Mouse (Mus musculus): ENCODE measurements around the gene Cog4. TPM values are rescaled to one million over a fixed set of nuclear protein-coding genes. Genes with fewer than 3 reads are reported as not detected.

The Cog4 gene
- polyA plus RNA-seq, 1 experiment from 2014 or later, result 72.1 TPM

DNA sequence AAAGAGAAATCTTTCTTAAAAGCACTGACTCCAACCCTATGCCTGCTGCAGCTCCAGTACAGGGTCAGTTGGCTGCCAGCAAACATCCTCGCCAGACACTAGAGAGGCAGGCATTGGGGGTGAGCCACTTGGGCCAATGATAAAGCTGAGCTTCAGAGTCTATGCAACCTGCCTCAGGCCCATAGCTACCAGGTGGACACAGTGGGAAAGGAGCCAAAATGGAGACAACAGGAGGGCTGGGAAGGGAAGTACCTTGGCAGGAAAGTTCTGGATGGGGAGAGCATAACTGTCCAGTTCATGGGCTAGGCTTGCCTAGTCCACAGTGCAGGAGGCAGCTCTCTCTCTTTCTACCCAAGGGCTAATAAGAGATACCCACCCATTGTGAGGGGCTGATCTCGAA, 46.5 kb downstream of the Cog4 start:
- 98% methylated on average over 2 of the region's 2 CpGs for WGBS
- no peaks in the 10 kb centered on the region for H3K4me1 ChIP-seq (ENCODE audit: control insufficient read depth, insufficient read depth, low read length)
- H3K9ac ChIP-seq (ENCODE audit: low read depth, low read length), result no peak overlapping the region
- H3K9me3 ChIP-seq (replicated peaks; ENCODE audit: control insufficient read depth, low read length, poor library complexity, severe bottlenecking), result no peaks in the 10 kb centered on the region
- no peak overlapping the region for H3K27ac ChIP-seq (ENCODE audit: low read length)
- H3K4me3 ChIP-seq (ENCODE audit: low read depth, low read length), result no peak overlapping the region
- H3K36me3 ChIP-seq (ENCODE audit: control insufficient read depth, insufficient read depth, low read length), result no peaks in the 10 kb centered on the region; the same call in 1 of the 2 replicates
- no peaks in the 10 kb centered on the region for H3K27me3 ChIP-seq (ENCODE audit: control insufficient read depth, insufficient read depth, low read depth, low read length)
- ATAC-seq, result no peak
- H3K4me2 ChIP-seq (ENCODE audit: low read length), result no peak overlapping the region

- peaks cover 4% of the 10 kb centered on the region; the same call in 1 of the 2 replicates for H3K36me3 ChIP-seq (ENCODE audit: control insufficient read depth, insufficient read depth, low read length)
- H3K4me2 ChIP-seq (ENCODE audit: low read length), result no peak overlapping the region
- H3K9ac ChIP-seq (ENCODE audit: low read depth, low read length), result no peak overlapping the region
- ATAC-seq, result no peak
- no peak overlapping the region for H3K27ac ChIP-seq (ENCODE audit: low read length)
- H3K9me3 ChIP-seq (replicated peaks; ENCODE audit: control insufficient read depth, low read length, poor library complexity, severe bottlenecking), result no peaks in the 10 kb centered on the region
- 88% methylated on average over 10 of the region's 10 CpGs for WGBS
- H3K27me3 ChIP-seq (ENCODE audit: control insufficient read depth, insufficient read depth, low read depth, low read length), result no peaks in the 10 kb centered on the region
- H3K4me3 ChIP-seq (ENCODE audit: low read depth, low read length), result no peak overlapping the region
- no peaks in the 10 kb centered on the region for H3K4me1 ChIP-seq (ENCODE audit: control insufficient read depth, insufficient read depth, low read length)
Observed at GRCm38 (mm10) chr8:110894851-110895250, 48.5 kb downstream of the Cog4 start.

- no peak for ATAC-seq
- whole genome bisulfite sequencing, result 86% methylated on average over 8 of the region's 9 CpGs
- Histone ChIP-seq H3K36me3 (ENCODE audit: control insufficient read depth, insufficient read depth, low read length) (0 out of 2 replicates have a peak, but pooled peaks cover 4% of the 10 kb centered on the region), H3K27ac (ENCODE audit: low read length) (no peak overlapping the region), H3K9me3 (replicated peaks; ENCODE audit: control insufficient read depth, low read length, poor library complexity, severe bottlenecking) (no peaks in the 10 kb centered on the region), H3K4me2 (ENCODE audit: low read length) (no peak overlapping the region), H3K27me3 (ENCODE audit: control insufficient read depth, insufficient read depth, low read depth, low read length) (no peaks in the 10 kb centered on the region), H3K4me3 (ENCODE audit: low read depth, low read length) (no peak overlapping the region), H3K4me1 (ENCODE audit: control insufficient read depth, insufficient read depth, low read length) (no peaks in the 10 kb centered on the region), H3K9ac (ENCODE audit: low read depth, low read length) (no peak overlapping the region)
Observed at GRCm38 (mm10) chr8:110895254-110895653, 48.9 kb downstream of the Cog4 start.

GRCm38 (mm10) chr8:110895812-110896211, 49.4 kb downstream of the Cog4 start:
- ATAC-seq, result no peak
- no peaks in the 10 kb centered on the region for H3K9me3 ChIP-seq (replicated peaks; ENCODE audit: control insufficient read depth, low read length, poor library complexity, severe bottlenecking)
- H3K27ac ChIP-seq (ENCODE audit: low read length), result no peak overlapping the region
- no peak overlapping the region for H3K4me2 ChIP-seq (ENCODE audit: low read length)
- 91% methylated on average over 13 of the region's 13 CpGs for WGBS
- H3K4me1 ChIP-seq (ENCODE audit: control insufficient read depth, insufficient read depth, low read length), result no peaks in the 10 kb centered on the region
- no peaks in the 10 kb centered on the region for H3K27me3 ChIP-seq (ENCODE audit: control insufficient read depth, insufficient read depth, low read depth, low read length)
- no peak overlapping the region for H3K9ac ChIP-seq (ENCODE audit: low read depth, low read length)
- no peak overlapping the region for H3K4me3 ChIP-seq (ENCODE audit: low read depth, low read length)
- H3K36me3 ChIP-seq (ENCODE audit: control insufficient read depth, insufficient read depth, low read length), result 0 out of 2 replicates have a peak, but pooled peaks cover 4% of the 10 kb centered on the region

DNA sequence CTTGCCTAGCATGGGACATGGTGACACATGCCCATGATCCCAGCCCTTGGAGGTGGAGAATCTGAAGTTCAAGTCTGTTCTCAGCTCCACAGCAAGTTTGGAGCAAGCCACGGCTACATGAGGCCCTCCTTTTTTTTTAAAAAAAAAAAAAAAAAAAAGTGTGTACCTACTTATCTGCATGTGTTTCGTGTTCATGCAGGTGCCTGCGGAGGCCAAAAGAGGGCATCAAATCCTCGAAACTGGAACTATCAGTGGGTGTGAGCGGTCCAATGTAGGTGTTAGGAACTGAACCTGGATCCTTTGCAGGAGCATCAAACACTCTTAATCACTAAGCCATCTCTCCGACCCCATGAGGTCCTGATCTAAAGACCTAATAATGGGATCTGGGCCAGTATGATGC, 51.1 kb downstream of the Cog4 start:
- 92% methylated on average over 6 of the region's 6 CpGs for WGBS
- H3K9me3 ChIP-seq (replicated peaks; ENCODE audit: control insufficient read depth, low read length, poor library complexity, severe bottlenecking), result no peaks in the 10 kb centered on the region
- ATAC-seq, result no peak
- H3K9ac ChIP-seq (ENCODE audit: low read depth, low read length), result no peak overlapping the region
- no peak overlapping the region for H3K27ac ChIP-seq (ENCODE audit: low read length)
- no peaks in the 10 kb centered on the region for H3K27me3 ChIP-seq (ENCODE audit: control insufficient read depth, insufficient read depth, low read depth, low read length)
- no peak overlapping the region for H3K4me3 ChIP-seq (ENCODE audit: low read depth, low read length)
- 0 out of 2 replicates have a peak, but pooled peaks cover 4% of the 10 kb centered on the region for H3K36me3 ChIP-seq (ENCODE audit: control insufficient read depth, insufficient read depth, low read length)
- no peak overlapping the region for H3K4me2 ChIP-seq (ENCODE audit: low read length)
- peaks cover 5% of the 10 kb centered on the region for H3K4me1 ChIP-seq (ENCODE audit: control insufficient read depth, insufficient read depth, low read length)

- Histone ChIP-seq H3K36me3 (ENCODE audit: control insufficient read depth, insufficient read depth, low read length) (0 out of 2 replicates have a peak, but pooled peaks cover 4% of the 10 kb centered on the region), H3K4me3 (ENCODE audit: low read depth, low read length) (no peak overlapping the region), H3K4me2 (ENCODE audit: low read length) (no peak overlapping the region), H3K27me3 (ENCODE audit: control insufficient read depth, insufficient read depth, low read depth, low read length) (no peaks in the 10 kb centered on the region), H3K9ac (ENCODE audit: low read depth, low read length) (no peak overlapping the region), H3K27ac (ENCODE audit: low read length) (no peak overlapping the region), H3K9me3 (replicated peaks; ENCODE audit: control insufficient read depth, low read length, poor library complexity, severe bottlenecking) (no peaks in the 10 kb centered on the region), H3K4me1 (ENCODE audit: control insufficient read depth, insufficient read depth, low read length) (peaks cover 5% of the 10 kb centered on the region)
- ATAC-seq, result no peak
- WGBS, result 83% methylated on average over 3 of the region's 3 CpGs
Observed at GRCm38 (mm10) chr8:110901056-110901455, 54.7 kb downstream of the Cog4 start.

GRCm38 (mm10) chr8:110901839-110902578, 55.6 kb downstream of the Cog4 start, which contains the start of gene Fuk:
Gene Fuk (minus strand): TSS chr8:110902488.
- peak within 1 kb of the TSS; percentile 56 for H3K4me2 ChIP-seq (ENCODE audit: low read length)
- H3K27ac ChIP-seq (ENCODE audit: low read length), result no peak within 1 kb of the TSS
- peak; percentile 96 for ATAC-seq
- peaks cover 5% of the 10 kb centered on the region for H3K4me1 ChIP-seq (ENCODE audit: control insufficient read depth, insufficient read depth, low read length)
- H3K36me3 ChIP-seq (ENCODE audit: control insufficient read depth, insufficient read depth, low read length), result 0 out of 2 replicates have a peak, but pooled peaks cover 4% of the 10 kb centered on the region
- WGBS, result 3% methylated on average over 30 of the region's 30 CpGs
- peak within 1 kb of the TSS; percentile 73 for H3K4me3 ChIP-seq (ENCODE audit: low read depth, low read length)
- H3K27me3 ChIP-seq (ENCODE audit: control insufficient read depth, insufficient read depth, low read depth, low read length), result no peaks in the 10 kb centered on the region
- peak within 1 kb of the TSS; percentile 74 for H3K9ac ChIP-seq (ENCODE audit: low read depth, low read length)
- H3K9me3 ChIP-seq (replicated peaks; ENCODE audit: control insufficient read depth, low read length, poor library complexity, severe bottlenecking), result no peaks in the 10 kb centered on the region

DNA sequence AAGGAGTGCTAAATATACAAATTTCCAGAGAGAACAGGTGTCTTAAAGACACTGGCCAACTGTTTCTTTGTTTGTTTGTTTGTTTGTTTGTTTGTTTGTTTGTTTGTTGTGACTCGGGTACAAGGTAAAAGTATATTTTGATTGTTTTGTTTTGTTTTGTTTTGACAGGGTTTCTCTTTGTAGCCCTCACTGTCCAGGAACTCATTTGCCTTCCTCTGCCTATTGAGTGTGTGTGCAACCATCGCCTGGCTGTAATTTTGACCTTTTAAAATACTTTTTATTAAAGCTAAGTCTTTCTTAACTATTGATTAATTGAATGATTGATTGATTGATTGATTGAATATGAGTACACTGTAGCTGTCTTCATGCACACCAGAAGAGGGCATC, 56.2 kb downstream of the Cog4 start:
- no peak for ATAC-seq
- Histone ChIP-seq H3K4me3 (ENCODE audit: low read depth, low read length) (no peak overlapping the region), H3K4me1 (ENCODE audit: control insufficient read depth, insufficient read depth, low read length) (peaks cover 5% of the 10 kb centered on the region)

DNA sequence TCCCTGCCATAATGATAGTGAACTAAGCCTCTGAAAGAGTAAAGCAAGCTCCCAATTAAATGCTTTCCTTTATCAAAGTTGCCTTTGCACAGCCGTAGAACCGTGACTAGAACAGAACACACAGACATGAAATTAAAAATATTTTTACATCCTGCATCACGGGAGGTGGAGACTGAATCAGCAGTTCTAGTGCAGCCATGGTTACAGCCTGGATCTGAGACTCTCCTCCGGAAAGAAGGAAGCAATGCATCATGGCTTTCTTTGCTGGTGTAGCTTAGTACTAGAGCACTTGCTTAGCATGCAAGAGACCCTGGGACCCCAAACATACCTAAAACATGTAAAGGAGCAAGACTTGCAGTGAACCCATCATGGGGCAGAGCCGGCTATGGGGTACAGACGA, 59.0 kb downstream of the Cog4 start:
- Histone ChIP-seq H3K36me3 (ENCODE audit: control insufficient read depth, insufficient read depth, low read length) (no peaks in the 10 kb centered on the region), H3K9ac (ENCODE audit: low read depth, low read length) (no peak overlapping the region), H3K27ac (ENCODE audit: low read length) (no peak overlapping the region), H3K4me1 (ENCODE audit: control insufficient read depth, insufficient read depth, low read length) (peaks cover 5% of the 10 kb centered on the region), H3K4me2 (ENCODE audit: low read length) (no peak overlapping the region), H3K27me3 (ENCODE audit: control insufficient read depth, insufficient read depth, low read depth, low read length) (no peaks in the 10 kb centered on the region), H3K4me3 (ENCODE audit: low read depth, low read length) (no peak overlapping the region), H3K9me3 (replicated peaks; ENCODE audit: control insufficient read depth, low read length, poor library complexity, severe bottlenecking) (no peaks in the 10 kb centered on the region)
- ATAC-seq, result no peak
- WGBS, result 84% methylated on average over 6 of the region's 6 CpGs

More for the DNA sequence above, 56.2 kb downstream of the Cog4 start:
- Histone ChIP-seq H3K4me2 (ENCODE audit: low read length) (peak overlapping the region; percentile 56), H3K9ac (ENCODE audit: low read depth, low read length) (no peak overlapping the region), H3K27me3 (ENCODE audit: control insufficient read depth, insufficient read depth, low read depth, low read length) (no peaks in the 10 kb centered on the region), H3K27ac (ENCODE audit: low read length) (no peak overlapping the region), H3K36me3 (ENCODE audit: control insufficient read depth, insufficient read depth, low read length) (0 out of 2 replicates have a peak, but pooled peaks cover 4% of the 10 kb centered on the region), H3K9me3 (replicated peaks; ENCODE audit: control insufficient read depth, low read length, poor library complexity, severe bottlenecking) (no peaks in the 10 kb centered on the region)
- WGBS, result 65% methylated on average over 2 of the region's 2 CpGs

Measured in midbrain, embryonic 16.5 days (tissue).